Mouse (Mus musculus): ENCODE data around the gene Cyp1a2. TPM values are rescaled to one million over a fixed set of nuclear protein-coding genes. Genes with fewer than 3 reads are reported as not detected.

Cyp1a2 gene
- polyA plus RNA-seq, 1 experiment from 2014 or later: not detected

GRCm38 (mm10) chr9:57653283-57653682, 30.2 kb downstream of the Cyp1a2 start, which contains the start of gene Csk:
Csk (minus strand) TSS chr9:57653631.
- H3K36me3 ChIP-seq (replicated peaks): no peaks in the 10 kb centered on the region
- DNase-seq (ENCODE audit: low spot score): no peak
- H3K4me3 ChIP-seq: no peak within 1 kb of the TSS; the same call in 1 of the 2 replicates
- no peaks in the 10 kb centered on the region for H3K9me3 ChIP-seq
- H3K4me1 ChIP-seq: peaks cover 54% of the 10 kb centered on the region
- peaks cover 34% of the 10 kb centered on the region for H3K27me3 ChIP-seq (replicated peaks; ENCODE audit: low read depth, poor library complexity, severe bottlenecking)
- H3K27ac ChIP-seq (replicated peaks): peak within 1 kb of the TSS; percentile 7; the same call in 1 of the 2 replicates
- 41% methylated on average over 5 of the region's 5 CpGs for WGBS

GRCm38 (mm10) chr9:57652855-57653254, 30.6 kb downstream of the Cyp1a2 start:
- DNase-seq (ENCODE audit: low spot score): peak; percentile 23
- H3K4me1 ChIP-seq: peaks cover 55% of the 10 kb centered on the region
- no peak overlapping the region for H3K4me3 ChIP-seq
- no peaks in the 10 kb centered on the region for H3K9me3 ChIP-seq
- no peaks in the 10 kb centered on the region for H3K36me3 ChIP-seq (replicated peaks)
- peak overlapping the region; percentile 7; the same call in 1 of the 2 replicates for H3K27ac ChIP-seq (replicated peaks)
- 32% methylated on average over 3 of the region's 3 CpGs for WGBS
- peaks cover 34% of the 10 kb centered on the region for H3K27me3 ChIP-seq (replicated peaks; ENCODE audit: low read depth, poor library complexity, severe bottlenecking)

- H3K4me1 ChIP-seq: peaks cover 58% of the 10 kb centered on the region
- H3K36me3 ChIP-seq (replicated peaks): no peaks in the 10 kb centered on the region
- 66% methylated on average over 9 of the region's 9 CpGs for WGBS
- H3K27ac ChIP-seq (replicated peaks): no peak overlapping the region
- no peak overlapping the region for H3K4me3 ChIP-seq
- DNase-seq (ENCODE audit: low spot score): no peak
- H3K9me3 ChIP-seq: no peaks in the 10 kb centered on the region
- peaks cover 35% of the 10 kb centered on the region for H3K27me3 ChIP-seq (replicated peaks; ENCODE audit: low read depth, poor library complexity, severe bottlenecking)
These were observed 31.2 kb downstream of the Cyp1a2 start for GRCm38 (mm10) chr9:57652351-57652750.

GRCm38 (mm10) chr9:57650786-57651311, 32.7 kb downstream of the Cyp1a2 start:
- Histone ChIP-seq H3K27ac (replicated peaks) (peak overlapping the region; percentile 2; the same call in 1 of the 2 replicates), H3K4me3 (peak overlapping the region; percentile 13; the same call in 1 of the 2 replicates), H3K4me1 (peaks cover 59% of the 10 kb centered on the region), H3K27me3 (replicated peaks; ENCODE audit: low read depth, poor library complexity, severe bottlenecking) (peaks cover 40% of the 10 kb centered on the region), H3K36me3 (replicated peaks) (no peaks in the 10 kb centered on the region), H3K9me3 (no peaks in the 10 kb centered on the region)
- WGBS: 12% methylated on average over 6 of the region's 6 CpGs
- peak; percentile 45 for DNase-seq (ENCODE audit: low spot score)

GRCm38 (mm10) chr9:57650130-57650785, 33.2 kb downstream of the Cyp1a2 start:
- Histone ChIP-seq H3K27ac (replicated peaks) (peak overlapping the region; percentile 2; the same call in 1 of the 2 replicates), H3K4me1 (peaks cover 60% of the 10 kb centered on the region), H3K9me3 (no peaks in the 10 kb centered on the region), H3K27me3 (replicated peaks; ENCODE audit: low read depth, poor library complexity, severe bottlenecking) (peaks cover 40% of the 10 kb centered on the region), H3K36me3 (replicated peaks) (no peaks in the 10 kb centered on the region), H3K4me3 (no peak overlapping the region)
- 89% methylated on average over 6 of the region's 6 CpGs for WGBS
- DNase-seq (ENCODE audit: low spot score): no peak

- peaks cover 65% of the 10 kb centered on the region for H3K4me1 ChIP-seq
- H3K9me3 ChIP-seq: no peaks in the 10 kb centered on the region
- H3K36me3 ChIP-seq (replicated peaks): peaks cover 6% of the 10 kb centered on the region
- peaks cover 13% of the 10 kb centered on the region; the same call in 1 of the 2 replicates for H3K27me3 ChIP-seq (replicated peaks; ENCODE audit: low read depth, poor library complexity, severe bottlenecking)
- H3K27ac ChIP-seq (replicated peaks): no peak overlapping the region
- no peak for DNase-seq (ENCODE audit: low spot score)
- no peak overlapping the region for H3K4me3 ChIP-seq
- 73% methylated on average over 4 of the region's 4 CpGs for WGBS
These were observed 36.0 kb downstream of the Cyp1a2 start for GRCm38 (mm10) chr9:57647286-57648108.

GRCm38 (mm10) chr9:57646551-57647103, 36.9 kb downstream of the Cyp1a2 start:
- peaks cover 15% of the 10 kb centered on the region for H3K36me3 ChIP-seq (replicated peaks)
- H3K9me3 ChIP-seq: no peaks in the 10 kb centered on the region
- no peak overlapping the region for H3K27ac ChIP-seq (replicated peaks)
- no peak for DNase-seq (ENCODE audit: low spot score)
- H3K4me3 ChIP-seq: no peak overlapping the region
- H3K27me3 ChIP-seq (replicated peaks; ENCODE audit: low read depth, poor library complexity, severe bottlenecking): peaks cover 11% of the 10 kb centered on the region; the same call in 1 of the 2 replicates
- H3K4me1 ChIP-seq: peaks cover 66% of the 10 kb centered on the region
- 74% methylated on average over 12 of the region's 12 CpGs for WGBS

- WGBS: under 1% methylated on average over 85 of the region's 85 CpGs
- peaks cover 66% of the 10 kb centered on the region for H3K4me1 ChIP-seq
- H3K27ac ChIP-seq (replicated peaks): peak overlapping the region; percentile 99
These were observed 38.3 kb downstream of the Cyp1a2 start for GRCm38 (mm10) chr9:57644944-57645893.

GRCm38 (mm10) chr9:57644442-57644943, 39.0 kb downstream of the Cyp1a2 start:
- no peaks in the 10 kb centered on the region for H3K9me3 ChIP-seq
- 0 out of 2 replicates have a peak, but pooled peaks cover 5% of the 10 kb centered on the region for H3K27me3 ChIP-seq (replicated peaks; ENCODE audit: low read depth, poor library complexity, severe bottlenecking)
- H3K36me3 ChIP-seq (replicated peaks): peaks cover 21% of the 10 kb centered on the region
- WGBS: under 1% methylated on average over 18 of the region's 18 CpGs
- peak overlapping the region; percentile 99 for H3K27ac ChIP-seq (replicated peaks)
- DNase-seq (ENCODE audit: low spot score): no peak
- peaks cover 72% of the 10 kb centered on the region for H3K4me1 ChIP-seq
- peak overlapping the region; percentile 99 for H3K4me3 ChIP-seq

More at GRCm38 (mm10) chr9:57644944-57645893, 38.3 kb downstream of the Cyp1a2 start:
- H3K9me3 ChIP-seq: no peaks in the 10 kb centered on the region
- H3K27me3 ChIP-seq (replicated peaks; ENCODE audit: low read depth, poor library complexity, severe bottlenecking): 0 out of 2 replicates have a peak, but pooled peaks cover 5% of the 10 kb centered on the region
- DNase-seq (ENCODE audit: low spot score): peak; percentile 95
- peak overlapping the region; percentile 99 for H3K4me3 ChIP-seq
- H3K36me3 ChIP-seq (replicated peaks): peaks cover 21% of the 10 kb centered on the region

GRCm38 (mm10) chr9:57643856-57644180, 39.7 kb downstream of the Cyp1a2 start:
- WGBS: 58% methylated on average over 7 of the region's 7 CpGs
- Histone ChIP-seq H3K36me3 (replicated peaks) (peaks cover 21% of the 10 kb centered on the region), H3K9me3 (no peaks in the 10 kb centered on the region), H3K27me3 (replicated peaks; ENCODE audit: low read depth, poor library complexity, severe bottlenecking) (0 out of 2 replicates have a peak, but pooled peaks cover 5% of the 10 kb centered on the region), H3K4me3 (peak overlapping the region; percentile 99), H3K27ac (replicated peaks) (peak overlapping the region; percentile 99), H3K4me1 (peaks cover 78% of the 10 kb centered on the region)
- DNase-seq (ENCODE audit: low spot score): no peak

- H3K36me3 ChIP-seq (replicated peaks): peaks cover 21% of the 10 kb centered on the region
- H3K27ac ChIP-seq (replicated peaks): peak overlapping the region; percentile 99
- peaks cover 79% of the 10 kb centered on the region for H3K4me1 ChIP-seq
- 0 out of 2 replicates have a peak, but pooled peaks cover 5% of the 10 kb centered on the region for H3K27me3 ChIP-seq (replicated peaks; ENCODE audit: low read depth, poor library complexity, severe bottlenecking)
- 66% methylated on average over 9 of the region's 9 CpGs for WGBS
- H3K4me3 ChIP-seq: peak overlapping the region; percentile 99
- no peaks in the 10 kb centered on the region for H3K9me3 ChIP-seq
- DNase-seq (ENCODE audit: low spot score): no peak
These were observed 40.2 kb downstream of the Cyp1a2 start for GRCm38 (mm10) chr9:57643169-57643855.

Measured in embryonic facial prominence, embryonic 10.5 days (tissue).